Mouse (Mus musculus) fat pad, adult 2 months (tissue): Measurements from ENCODE around the gene Ces1e.

Experiments
- DNase-seq: peaks from one replicate; pipeline ENCODE4 v3.0.0-alpha.2; 2011; ENCODE audit warnings: low read depth, low spot score; ENCODE audit errors: extremely low read depth

Gene Ces1e

GRCm38 (mm10) chr8:93180581-93181129, 48.8 kb downstream of the Ces1e start:
- DNase-seq = no peak

- no peak for DNase-seq
These were observed 52.8 kb downstream of the Ces1e start for GRCm38 (mm10) chr8:93176593-93176992.

GRCm38 (mm10) chr8:93174554-93174953, 54.9 kb downstream of the Ces1e start:
- no peak for DNase-seq

GRCm38 (mm10) chr8:93171846-93172590, 57.4 kb downstream of the Ces1e start:
- DNase-seq = no peak

- no peak for DNase-seq
These were observed 66.1 kb downstream of the Ces1e start for GRCm38 (mm10) chr8:93163363-93163762.

GRCm38 (mm10) chr8:93151401-93151800, 78.0 kb downstream of the Ces1e start:
- DNase-seq = no peak
